Mouse (Mus musculus) small intestine, adult 2 months (tissue): ENCODE results near the gene Slc30a5.

Source experiments
- CTCF ChIP-seq: fragments of 200-500 bp; IDR thresholded peaks from 2 replicates; pipeline ENCODE4 v1.5.1; 2012; ENCODE audit warnings: low read depth, mild to moderate bottlenecking, control low read depth, inconsistent platforms, low read length, moderate library complexity, mixed read lengths; ENCODE audit not compliant: insufficient replicate concordance, insufficient read length; ENCODE audit errors: extremely low read depth
- POLR2A ChIP-seq: fragments of 200-500 bp; IDR thresholded peaks from 2 replicates; pipeline ENCODE4 v1.6.1; 2012; ENCODE audit warnings: low read depth, mild to moderate bottlenecking, control low read depth, inconsistent platforms, low read length, moderate library complexity

GRCm38 (mm10) chr13:100776056-100776419 lies 57.2 kb downstream of the Slc30a5 start:
- no peak for TF ChIP-seq POLR2A
- no peak for TF ChIP-seq CTCF
